Mouse (Mus musculus) heart, embryonic 16.5 days (tissue): ENCODE data around the gene Otogl. TPM values are rescaled to one million over a fixed set of nuclear protein-coding genes. Genes with fewer than 3 reads are reported as not detected.

Source experiments
- ATAC-seq: fragments of 200-750 bp; cut with Nextera tagmentation; replicated peaks from 2 replicates; pipeline ENCODE4 v1.8.0; 2017; ENCODE audit warnings: moderate number of reproducible peaks; ENCODE audit not compliant: insufficient read depth, low FRiP score; ENCODE audit errors: extremely low read depth
- H3K27ac ChIP-seq: fragments of 300-500 bp; sonication (generic); 2 replicates; pipeline ENCODE4 v1.5.1; 2014; ENCODE audit warnings: mild to moderate bottlenecking, low read length, control low read depth, moderate library complexity
- H3K27me3 ChIP-seq: fragments of 300-500 bp; sonication (generic); 2 replicates; pipeline ENCODE4 v1.6.1; 2014; ENCODE audit warnings: low read length, mixed read lengths; ENCODE audit not compliant: control insufficient read depth, insufficient read depth
- H3K36me3 ChIP-seq: fragments of 300-500 bp; sonication (generic); 2 replicates; pipeline ENCODE4 v1.6.1; 2014; ENCODE audit not compliant: control insufficient read depth, insufficient read depth
- H3K4me1 ChIP-seq: fragments of 300-500 bp; sonication (generic); 2 replicates; pipeline ENCODE4 v1.6.1; 2014; ENCODE audit warnings: low read length, mixed read lengths; ENCODE audit not compliant: control insufficient read depth, insufficient read depth
- H3K4me2 ChIP-seq: fragments of 300-500 bp; sonication (generic); 2 replicates; pipeline ENCODE4 v1.6.1; 2014; ENCODE audit warnings: low read depth, mild to moderate bottlenecking, control low read depth, low read length
- H3K4me3 ChIP-seq: fragments of 300-500 bp; sonication (generic); 2 replicates; pipeline ENCODE4 v1.5.1; 2014; ENCODE audit warnings: mild to moderate bottlenecking, control low read depth, low read length
- H3K9ac ChIP-seq: fragments of 300-500 bp; sonication (generic); 2 replicates; pipeline ENCODE4 v1.6.1; 2014; ENCODE audit warnings: low read length, control low read depth
- H3K9me3 ChIP-seq: fragments of 300-500 bp; sonication (generic); replicated peaks from 2 replicates; pipeline ENCODE4 v1.6.1; 2016; ENCODE audit warnings: low read length; ENCODE audit not compliant: control insufficient read depth
- WGBS: fragments of 180-500 bp; shearing (Covaris S2); extraction: QIAGEN DNeasy Blood & Tissue Kit; methylation state at CpG from one replicate; pipeline ENCODE4 v1.1.7; 2014; 5-methylcytosine and 5-hydroxymethylcytosine counted together
- polyA plus RNA-seq: library from polyadenylated mRNA; unstranded; fragments of >200 nt; fragmentation: Nextera tagmentation; extraction: Ambion mirVana; gene quantifications from 2 replicates; pipeline ENCODE4 v1.2.1, GENCODE M21; 2015

The Otogl gene
- polyA plus RNA-seq, 1 experiment from 2014 or later = 0.12 TPM

GRCm38 (mm10) chr10:107899946-107900345 lies 12.0 kb downstream of the Otogl start:
- 78% methylated on average over 6 of the region's 6 CpGs for WGBS
- Histone ChIP-seq H3K4me3 (no peak overlapping the region), H3K27me3 (no peaks in the 10 kb centered on the region), H3K9ac (no peak overlapping the region), H3K4me2 (no peak overlapping the region), H3K27ac (no peak overlapping the region), H3K36me3 (no peaks in the 10 kb centered on the region), H3K9me3 (no peaks in the 10 kb centered on the region), H3K4me1 (peaks cover 7% of the 10 kb centered on the region)
- ATAC-seq = no peak

GRCm38 (mm10) chr10:107896158-107896557 lies 15.8 kb downstream of the Otogl start:
- H3K9ac ChIP-seq = no peak overlapping the region
- peaks cover 3% of the 10 kb centered on the region; the same call in 1 of the 2 replicates for H3K4me1 ChIP-seq
- no peaks in the 10 kb centered on the region for H3K27me3 ChIP-seq
- 81% methylated on average over 4 of the region's 4 CpGs for WGBS
- H3K27ac ChIP-seq = no peak overlapping the region
- H3K9me3 ChIP-seq = no peaks in the 10 kb centered on the region
- ATAC-seq = no peak
- no peak overlapping the region for H3K4me2 ChIP-seq
- no peak overlapping the region for H3K4me3 ChIP-seq
- H3K36me3 ChIP-seq = no peaks in the 10 kb centered on the region

- H3K4me1 ChIP-seq = peaks cover 3% of the 10 kb centered on the region; the same call in 1 of the 2 replicates
- no peaks in the 10 kb centered on the region for H3K9me3 ChIP-seq
- H3K4me3 ChIP-seq = no peak overlapping the region
- no peaks in the 10 kb centered on the region for H3K27me3 ChIP-seq
- no peak for ATAC-seq
- no peaks in the 10 kb centered on the region for H3K36me3 ChIP-seq
- H3K4me2 ChIP-seq = no peak overlapping the region
- 32% methylated on average over 8 of the region's 8 CpGs for WGBS
- no peak overlapping the region for H3K9ac ChIP-seq
- no peak overlapping the region for H3K27ac ChIP-seq
Observed at GRCm38 (mm10) chr10:107894663-107895581, 17.0 kb downstream of the Otogl start.

- Histone ChIP-seq H3K36me3 (no peaks in the 10 kb centered on the region), H3K27me3 (no peaks in the 10 kb centered on the region), H3K9me3 (no peaks in the 10 kb centered on the region), H3K9ac (no peak overlapping the region), H3K27ac (no peak overlapping the region), H3K4me1 (peaks cover 3% of the 10 kb centered on the region; the same call in 1 of the 2 replicates), H3K4me3 (no peak overlapping the region), H3K4me2 (no peak overlapping the region)
- WGBS = 78% methylated on average over 9 of the region's 9 CpGs
- ATAC-seq = no peak
Observed at GRCm38 (mm10) chr10:107890400-107890799, 21.5 kb downstream of the Otogl start.

- no peak overlapping the region for H3K9ac ChIP-seq
- H3K36me3 ChIP-seq = no peaks in the 10 kb centered on the region
- no peaks in the 10 kb centered on the region for H3K9me3 ChIP-seq
- no peaks in the 10 kb centered on the region for H3K4me1 ChIP-seq
- no peak overlapping the region for H3K4me2 ChIP-seq
- ATAC-seq = no peak
- H3K27ac ChIP-seq = no peak overlapping the region
- 84% methylated on average over 5 of the region's 5 CpGs for WGBS
- H3K27me3 ChIP-seq = no peaks in the 10 kb centered on the region
- no peak overlapping the region for H3K4me3 ChIP-seq
Observed at GRCm38 (mm10) chr10:107872542-107872941, 39.4 kb downstream of the Otogl start.

GRCm38 (mm10) chr10:107872109-107872508 lies 39.8 kb downstream of the Otogl start:
- ATAC-seq = no peak
- 72% methylated on average over 4 of the region's 4 CpGs for WGBS

GRCm38 (mm10) chr10:107870540-107870939 lies 41.4 kb downstream of the Otogl start:
- H3K9ac ChIP-seq = no peak overlapping the region
- H3K4me3 ChIP-seq = no peak overlapping the region
- H3K4me1 ChIP-seq = no peaks in the 10 kb centered on the region
- H3K4me2 ChIP-seq = no peak overlapping the region
- H3K27me3 ChIP-seq = no peaks in the 10 kb centered on the region
- 72% methylated on average over 7 of the region's 7 CpGs for WGBS
- H3K27ac ChIP-seq = no peak overlapping the region
- no peak for ATAC-seq
- H3K9me3 ChIP-seq = no peaks in the 10 kb centered on the region
- no peaks in the 10 kb centered on the region for H3K36me3 ChIP-seq

More at GRCm38 (mm10) chr10:107872109-107872508, 39.8 kb downstream of the Otogl start:
- Histone ChIP-seq H3K27ac (no peak overlapping the region), H3K9me3 (no peaks in the 10 kb centered on the region), H3K4me2 (no peak overlapping the region), H3K27me3 (no peaks in the 10 kb centered on the region), H3K36me3 (no peaks in the 10 kb centered on the region), H3K4me3 (no peak overlapping the region), H3K9ac (no peak overlapping the region), H3K4me1 (no peaks in the 10 kb centered on the region)

- 92% methylated on average over 8 of the region's 8 CpGs for WGBS
- H3K4me2 ChIP-seq = no peak overlapping the region
- no peak overlapping the region for H3K27ac ChIP-seq
- H3K4me1 ChIP-seq = no peaks in the 10 kb centered on the region
- H3K4me3 ChIP-seq = no peak overlapping the region
- no peaks in the 10 kb centered on the region for H3K9me3 ChIP-seq
- H3K9ac ChIP-seq = no peak overlapping the region
- no peaks in the 10 kb centered on the region for H3K27me3 ChIP-seq
- H3K36me3 ChIP-seq = no peaks in the 10 kb centered on the region
- ATAC-seq = no peak
Observed at GRCm38 (mm10) chr10:107868904-107869303, 43.0 kb downstream of the Otogl start.

- Histone ChIP-seq H3K4me2 (no peak overlapping the region), H3K4me1 (no peaks in the 10 kb centered on the region), H3K36me3 (no peaks in the 10 kb centered on the region), H3K9ac (no peak overlapping the region), H3K27ac (no peak overlapping the region), H3K4me3 (no peak overlapping the region), H3K9me3 (no peaks in the 10 kb centered on the region), H3K27me3 (no peaks in the 10 kb centered on the region)
- ATAC-seq = no peak
- WGBS = 65% methylated on average over 4 of the region's 4 CpGs
Observed at GRCm38 (mm10) chr10:107867414-107867813, 44.5 kb downstream of the Otogl start.
